Mouse (Mus musculus): Measurements from ENCODE around the gene Trio. TPM values are rescaled to one million over a fixed set of nuclear protein-coding genes. Genes with fewer than 3 reads are reported as not detected.

The Trio gene
- total and polyA plus RNA-seq, 2 experiments from 2014 or later, result 19.9 to 197 TPM

DNA sequence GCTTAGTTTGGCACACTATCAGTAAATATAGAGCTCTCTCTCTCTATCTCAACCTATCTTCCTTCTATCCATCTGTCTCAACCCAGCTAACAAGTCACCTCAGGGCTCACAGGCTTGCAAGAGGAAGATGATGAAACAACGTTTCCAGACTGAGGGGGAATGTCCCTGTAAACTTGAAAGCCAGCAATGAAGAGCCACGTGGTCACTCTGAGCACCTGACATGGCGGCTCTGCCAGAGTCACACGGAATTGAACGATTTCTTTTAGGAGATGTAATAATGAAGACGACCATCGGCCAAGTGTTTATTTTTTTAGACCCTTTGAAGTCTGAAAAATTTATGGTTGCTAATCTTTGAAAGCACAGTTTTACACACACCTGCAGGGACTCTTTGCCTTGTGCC is 251.2 kb downstream of the Trio start:
- Histone ChIP-seq H3K4me3 (ENCODE audit: low read length) (no peak overlapping the region), H3K27me3 (ENCODE audit: insufficient read depth, low read length) (no peaks in the 10 kb centered on the region), H3K27ac (no peak overlapping the region), H3K9me3 (ENCODE audit: low read length) (no peaks in the 10 kb centered on the region), H3K36me3 (ENCODE audit: insufficient read depth, low read length) (peaks cover 19% of the 10 kb centered on the region), H3K4me2 (ENCODE audit: low read depth, low read length) (no peak overlapping the region), H3K9ac (replicated peaks; ENCODE audit: low read length) (no peak overlapping the region), H3K4me1 (ENCODE audit: insufficient read depth, low read length) (peaks cover 22% of the 10 kb centered on the region)
- ATAC-seq, result no peak
- 87% methylated on average over 7 of the region's 7 CpGs for WGBS
- no peak for TF ChIP-seq CTCF (IDR thresholded peaks at IDR 0.05; ENCODE audit: low read depth)
- no peak for DNase-seq (ENCODE audit: low spot score)

DNA sequence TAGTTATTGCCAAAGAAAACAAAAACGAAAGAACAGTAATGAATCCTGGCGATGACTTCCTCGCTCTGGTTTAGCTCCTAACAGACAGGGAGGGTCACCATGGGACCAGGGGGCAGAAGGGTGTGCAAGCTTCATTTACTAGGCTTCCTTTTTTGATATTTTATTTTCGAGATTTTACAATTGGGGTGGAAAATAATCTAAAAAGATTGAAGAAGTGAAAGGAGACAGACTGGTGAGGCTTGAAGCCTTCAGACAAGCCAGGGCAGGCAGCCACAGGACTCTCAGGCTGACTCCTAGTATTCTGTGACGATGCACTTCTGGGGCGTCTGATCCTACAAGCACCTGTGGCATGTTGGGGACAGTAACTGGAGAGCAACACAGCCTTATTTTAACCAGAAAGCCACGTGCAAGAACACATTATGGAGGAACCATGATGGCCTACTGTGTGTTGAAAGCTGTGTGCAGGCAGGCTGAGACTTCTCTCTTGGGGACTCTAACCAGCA is 253.5 kb downstream of the Trio start:
- Histone ChIP-seq H3K27me3 (ENCODE audit: insufficient read depth, low read length) (no peaks in the 10 kb centered on the region), H3K4me1 (ENCODE audit: insufficient read depth, low read length) (no peaks in the 10 kb centered on the region), H3K36me3 (ENCODE audit: insufficient read depth, low read length) (peaks cover 33% of the 10 kb centered on the region), H3K9ac (replicated peaks; ENCODE audit: low read length) (no peak overlapping the region), H3K9me3 (ENCODE audit: low read length) (no peaks in the 10 kb centered on the region), H3K4me2 (ENCODE audit: low read depth, low read length) (no peak overlapping the region), H3K27ac (no peak overlapping the region), H3K4me3 (ENCODE audit: low read length) (no peak overlapping the region)
- DNase-seq (ENCODE audit: low spot score) (no peak), ATAC-seq (no peak)
- TF ChIP-seq CTCF (IDR thresholded peaks at IDR 0.05; ENCODE audit: low read depth), result no peak
- WGBS, result 84% methylated on average over 7 of the region's 7 CpGs

DNA sequence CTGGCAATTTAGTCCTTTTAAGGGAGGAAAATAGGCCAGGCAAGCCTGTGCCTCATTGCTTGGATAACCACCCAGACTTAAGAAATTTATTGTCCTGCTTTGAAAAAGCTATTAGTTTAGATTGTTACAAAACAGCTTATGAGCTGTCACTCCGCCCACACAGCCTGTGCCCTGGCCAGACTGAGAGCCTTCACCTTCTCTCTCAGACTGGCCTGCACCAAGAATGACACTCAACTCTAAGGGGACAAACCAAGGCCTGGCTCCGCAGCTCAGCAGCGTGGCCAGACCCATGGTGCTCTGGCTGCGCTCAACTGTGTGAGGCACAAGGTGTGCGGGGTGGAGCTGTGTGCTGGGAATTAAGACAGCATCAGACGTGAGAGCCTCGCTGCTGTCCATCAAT is 254.1 kb downstream of the Trio start:
- Histone ChIP-seq H3K4me2 (ENCODE audit: low read depth, low read length) (no peak overlapping the region), H3K4me1 (ENCODE audit: insufficient read depth, low read length) (no peaks in the 10 kb centered on the region), H3K36me3 (ENCODE audit: insufficient read depth, low read length) (peaks cover 33% of the 10 kb centered on the region), H3K9me3 (ENCODE audit: low read length) (no peaks in the 10 kb centered on the region), H3K27me3 (ENCODE audit: insufficient read depth, low read length) (no peaks in the 10 kb centered on the region), H3K9ac (replicated peaks; ENCODE audit: low read length) (no peak overlapping the region), H3K27ac (no peak overlapping the region), H3K4me3 (ENCODE audit: low read length) (no peak overlapping the region)
- WGBS, result 84% methylated on average over 7 of the region's 7 CpGs
- ATAC-seq (no peak), DNase-seq (ENCODE audit: low spot score) (no peak)
- no peak for TF ChIP-seq CTCF (IDR thresholded peaks at IDR 0.05; ENCODE audit: low read depth)

DNA sequence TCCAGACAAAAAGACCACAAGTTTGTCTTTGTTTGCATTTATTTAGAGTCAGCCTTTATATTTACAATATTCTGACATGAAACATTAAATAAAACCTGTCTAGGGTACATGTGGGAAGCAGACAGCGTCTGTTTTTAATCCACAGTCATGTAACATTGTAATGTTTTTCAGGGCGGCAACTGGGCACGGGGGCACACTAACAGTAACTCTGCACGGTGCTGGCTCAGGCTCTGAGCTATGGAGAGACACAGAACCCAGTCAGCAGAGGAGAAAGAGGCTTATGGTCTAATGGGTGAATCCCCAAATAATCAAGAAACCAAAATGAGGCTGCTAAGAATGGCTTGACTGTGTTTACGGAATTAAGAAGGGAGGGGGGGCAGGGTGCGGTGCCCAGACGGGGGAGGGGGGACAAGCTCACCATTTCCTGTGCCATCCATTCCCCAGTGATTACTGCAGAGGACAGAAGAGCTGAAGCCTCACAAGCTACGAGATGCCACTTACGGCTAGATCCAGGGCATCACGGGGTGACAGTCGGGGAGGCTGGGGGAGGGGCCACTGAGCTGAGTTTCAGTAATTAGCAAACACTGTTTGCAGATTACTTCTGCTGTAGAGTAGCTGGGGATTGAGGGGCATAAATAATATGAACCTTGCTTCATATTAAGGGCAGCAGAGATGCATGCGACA is 255.0 kb downstream of the Trio start:
- no peaks in the 10 kb centered on the region for H3K27me3 ChIP-seq (ENCODE audit: insufficient read depth, low read length)
- no peak overlapping the region for H3K4me3 ChIP-seq (ENCODE audit: low read length)
- peaks cover 40% of the 10 kb centered on the region for H3K36me3 ChIP-seq (ENCODE audit: insufficient read depth, low read length)
- H3K4me1 ChIP-seq (ENCODE audit: insufficient read depth, low read length), result no peaks in the 10 kb centered on the region
- H3K9me3 ChIP-seq (ENCODE audit: low read length), result no peaks in the 10 kb centered on the region
- TF ChIP-seq CTCF (IDR thresholded peaks at IDR 0.05; ENCODE audit: low read depth), result no peak
- ATAC-seq (peak; percentile 58; the same call in 1 of the 2 replicates), DNase-seq (ENCODE audit: low spot score) (no peak)
- no peak overlapping the region for H3K9ac ChIP-seq (replicated peaks; ENCODE audit: low read length)
- H3K4me2 ChIP-seq (ENCODE audit: low read depth, low read length), result no peak overlapping the region
- 58% methylated on average over 12 of the region's 12 CpGs for WGBS
- no peak overlapping the region for H3K27ac ChIP-seq

DNA sequence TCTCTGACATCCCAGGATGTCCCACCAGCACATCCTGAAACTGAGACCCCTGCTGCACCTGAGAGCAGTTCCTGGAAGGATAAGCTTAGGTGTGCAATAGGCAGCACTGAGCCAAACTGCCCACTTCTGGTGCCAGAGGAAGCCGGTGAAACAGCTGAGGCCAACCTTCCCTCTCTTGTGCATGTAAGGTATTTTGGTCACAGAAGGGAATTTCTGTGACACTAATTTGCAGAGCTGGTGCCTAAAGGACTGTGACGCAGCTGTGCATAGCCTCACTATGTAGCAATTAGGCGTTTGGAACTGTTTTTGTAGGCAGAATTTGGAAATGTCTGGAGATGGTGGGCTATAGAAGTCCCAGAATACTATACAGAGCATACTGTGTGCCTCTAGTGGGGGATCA is 264.2 kb downstream of the Trio start:
- H3K4me3 ChIP-seq (ENCODE audit: low read length), result no peak overlapping the region
- TF ChIP-seq CTCF (IDR thresholded peaks at IDR 0.05; ENCODE audit: low read depth), result no peak
- H3K9ac ChIP-seq (replicated peaks; ENCODE audit: low read length), result no peak overlapping the region
- H3K27me3 ChIP-seq (ENCODE audit: insufficient read depth, low read length), result no peaks in the 10 kb centered on the region
- H3K9me3 ChIP-seq (ENCODE audit: low read length), result no peaks in the 10 kb centered on the region
- peaks cover 48% of the 10 kb centered on the region for H3K36me3 ChIP-seq (ENCODE audit: insufficient read depth, low read length)
- H3K27ac ChIP-seq, result peak overlapping the region; percentile 4; the same call in 1 of the 2 replicates
- no peaks in the 10 kb centered on the region for H3K4me1 ChIP-seq (ENCODE audit: insufficient read depth, low read length)
- ATAC-seq (no peak), DNase-seq (ENCODE audit: low spot score) (no peak)
- H3K4me2 ChIP-seq (ENCODE audit: low read depth, low read length), result no peak overlapping the region
- WGBS, result 63% methylated on average over 3 of the region's 3 CpGs

DNA sequence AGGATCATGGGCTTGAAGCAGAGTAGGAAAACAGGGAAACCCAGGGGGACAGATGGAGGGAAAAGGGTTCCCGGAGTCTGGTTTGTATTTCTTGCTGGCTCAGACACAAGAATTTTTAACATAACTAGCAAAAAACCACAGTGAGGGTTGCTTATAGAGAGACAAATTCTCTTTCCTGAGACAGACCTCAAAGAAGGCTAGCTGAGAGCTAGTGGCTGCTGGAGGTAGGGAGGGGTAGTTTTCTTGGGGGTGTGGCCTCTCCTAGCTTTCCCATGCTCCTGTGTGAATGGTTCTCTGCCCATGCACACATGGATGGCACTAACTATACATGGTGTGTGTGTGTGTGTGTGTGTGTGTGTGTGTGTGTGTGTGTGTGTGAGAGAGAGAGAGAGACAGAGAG is 265.0 kb downstream of the Trio start:
- WGBS, result 50% methylated on average over 1 of the region's 1 CpGs
- Histone ChIP-seq H3K4me2 (ENCODE audit: low read depth, low read length) (no peak overlapping the region), H3K27ac (peak overlapping the region; percentile 57)

DNA sequence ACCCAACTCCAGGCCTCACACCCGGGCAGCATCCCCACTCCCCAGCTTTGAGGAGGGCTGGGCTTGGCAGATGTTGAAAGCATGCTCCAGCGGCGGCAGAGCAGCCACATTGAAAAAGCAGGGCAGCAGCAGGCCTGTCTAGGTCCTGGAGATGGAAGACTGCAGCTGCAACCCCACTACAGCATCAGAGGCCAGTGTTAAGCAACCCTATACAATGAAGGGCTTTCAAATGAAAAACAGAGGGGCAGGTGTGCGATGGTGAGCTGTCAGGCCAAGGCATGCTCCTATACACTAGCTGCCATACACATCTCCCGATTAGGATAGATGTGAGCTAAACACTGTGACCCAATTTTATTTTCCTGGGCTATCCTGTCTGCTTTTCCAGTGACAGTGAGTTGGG is 265.8 kb downstream of the Trio start:
- H3K27ac ChIP-seq, result 0 out of 2 replicates have a peak overlapping the region, but pooled peaks have one; percentile 18
- H3K27me3 ChIP-seq (ENCODE audit: insufficient read depth, low read length), result no peaks in the 10 kb centered on the region
- peak; percentile 70 for ATAC-seq
- no peak overlapping the region for H3K9ac ChIP-seq (replicated peaks; ENCODE audit: low read length)
- H3K4me2 ChIP-seq (ENCODE audit: low read depth, low read length), result no peak overlapping the region
- H3K4me3 ChIP-seq (ENCODE audit: low read length), result no peak overlapping the region
- no peak for DNase-seq (ENCODE audit: low spot score)
- H3K4me1 ChIP-seq (ENCODE audit: insufficient read depth, low read length), result no peaks in the 10 kb centered on the region
- no peak for TF ChIP-seq CTCF (IDR thresholded peaks at IDR 0.05; ENCODE audit: low read depth)
- WGBS, result 66% methylated on average over 5 of the region's 5 CpGs
- H3K36me3 ChIP-seq (ENCODE audit: insufficient read depth, low read length), result peaks cover 51% of the 10 kb centered on the region
- H3K9me3 ChIP-seq (ENCODE audit: low read length), result no peaks in the 10 kb centered on the region

More for the DNA sequence above, 265.0 kb downstream of the Trio start:
- no peak for ATAC-seq
- peaks cover 49% of the 10 kb centered on the region for H3K36me3 ChIP-seq (ENCODE audit: insufficient read depth, low read length)
- no peaks in the 10 kb centered on the region for H3K27me3 ChIP-seq (ENCODE audit: insufficient read depth, low read length)
- DNase-seq (ENCODE audit: low spot score), result no peak
- no peak overlapping the region for H3K9ac ChIP-seq (replicated peaks; ENCODE audit: low read length)
- no peak for TF ChIP-seq CTCF (IDR thresholded peaks at IDR 0.05; ENCODE audit: low read depth)
- no peaks in the 10 kb centered on the region for H3K9me3 ChIP-seq (ENCODE audit: low read length)
- no peaks in the 10 kb centered on the region for H3K4me1 ChIP-seq (ENCODE audit: insufficient read depth, low read length)
- H3K4me3 ChIP-seq (ENCODE audit: low read length), result no peak overlapping the region

Measured in hindbrain, postnatal 0 days (tissue).